Comparison of ENCODE assay signal across 10 mouse cellular contexts in the genomic region with DNA sequence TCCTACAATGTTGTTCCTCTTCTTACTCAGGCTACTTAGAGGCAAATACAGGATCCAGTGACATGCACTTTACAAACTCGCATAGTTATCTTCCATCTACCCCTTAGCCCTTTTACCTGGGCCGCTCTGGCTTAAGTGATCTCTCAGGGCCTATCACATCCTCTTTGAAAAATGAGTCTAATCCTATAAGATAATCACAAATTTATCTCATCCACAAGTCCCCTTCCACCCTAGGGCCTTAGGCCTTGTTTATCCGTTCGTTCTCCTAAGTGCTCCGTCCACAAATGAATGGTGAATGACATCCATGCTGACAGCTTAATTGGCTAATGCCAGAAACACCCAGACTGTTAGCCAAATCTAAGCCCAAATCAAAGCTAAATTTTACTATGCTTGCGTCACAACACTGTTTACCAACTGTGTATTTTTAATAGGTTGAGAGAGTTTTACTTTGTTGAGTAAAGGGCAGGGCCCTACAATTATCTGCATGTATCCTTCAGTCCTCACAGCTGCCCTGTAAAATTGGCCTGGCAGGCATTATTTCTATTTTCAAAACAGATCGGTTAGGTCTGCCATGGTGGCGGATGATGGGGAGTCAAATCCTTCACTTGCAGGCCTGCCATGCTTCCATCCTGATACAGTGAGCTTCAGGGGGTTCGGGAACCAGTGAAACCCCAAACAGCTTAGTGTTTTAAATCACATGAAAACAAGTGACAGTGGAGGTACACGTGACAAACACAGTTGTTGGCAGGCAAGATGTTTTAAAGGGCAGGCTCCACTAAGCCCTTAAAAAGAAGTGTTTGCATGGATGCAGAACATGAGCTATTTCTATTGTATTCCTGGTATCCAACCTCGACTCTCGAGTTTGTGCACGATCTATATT. TPM values are rescaled to one million over a fixed set of nuclear protein-coding genes. Genes with fewer than 3 reads are reported as not detected.
A peak's percentile ranks its signal among the peaks of the same experiment; 100 is the strongest.
DNase-seq lines count a peak whose midpoint lies in the region; ATAC-seq lines count a peak whose summit lies in the region.
"Had no signal": no experiment of that assay in that cellular context is flagged by ENCODE, and none has a peak within 500 bp of the region (broad histone marks: within the 10 kb centered on the region; RNA-seq: fewer than 3 reads in every experiment).

No protein-coding gene starts in this region.

- H3K27ac ChIP-seq in heart, embryonic 13.5 days (replicated peaks) = 0 out of 2 replicates have a peak overlapping the region, but pooled peaks have one; percentile 9
- H3K27ac ChIP-seq in lung, embryonic 16.5 days (ENCODE audit: low read length) = no peak overlapping the region

- no peaks in the 10 kb centered on the region for H3K36me3 ChIP-seq in heart, embryonic 13.5 days
- H3K36me3 ChIP-seq in lung, embryonic 16.5 days (ENCODE audit: control insufficient read depth, insufficient read depth, low read length) = no peaks in the 10 kb centered on the region

- ATAC-seq in heart, embryonic 13.5 days (ENCODE audit: extremely low read depth, insufficient number of reproducible peaks, low FRiP score, low TSS enrichment) = no peak
- no peak for ATAC-seq in lung, embryonic 16.5 days (ENCODE audit: low read depth)

- H3K4me2 ChIP-seq in heart, embryonic 13.5 days = peak overlapping the region; percentile 91
- peak overlapping the region; percentile 91 for H3K4me2 ChIP-seq in lung, embryonic 16.5 days (ENCODE audit: low read depth, low read length)

- peaks cover 35% of the 10 kb centered on the region for H3K4me1 ChIP-seq in heart, embryonic 13.5 days
- peaks cover 14% of the 10 kb centered on the region for H3K4me1 ChIP-seq in lung, embryonic 16.5 days (replicated peaks; ENCODE audit: control insufficient read depth, insufficient read depth, low read length)

- H3K9me3 ChIP-seq in heart, embryonic 13.5 days = no peaks in the 10 kb centered on the region
- no peaks in the 10 kb centered on the region for H3K9me3 ChIP-seq in lung, embryonic 16.5 days (ENCODE audit: control insufficient read depth, low read length)

- 57% methylated on average over 13 of the region's 13 CpGs for WGBS in heart, embryonic 13.5 days
- WGBS in lung, embryonic 16.5 days = 56% methylated on average over 13 of the region's 13 CpGs

- H3K9ac ChIP-seq in heart, embryonic 13.5 days = 0 out of 2 replicates have a peak overlapping the region, but pooled peaks have one; percentile 0
- H3K9ac ChIP-seq in lung, embryonic 16.5 days (ENCODE audit: low read length) = no peak overlapping the region

- DNase-seq in heart, adult 11 months = peak; percentile 91
- DNase-seq in heart, postnatal 14 days = no peak
- peak; percentile 8 to 14 for DNase-seq in cerebellum, postnatal 14 days
- no peak for DNase-seq in ovary, postnatal 10 days (ENCODE audit: low spot score)
- DNase-seq in spleen, adult 12 weeks (ENCODE audit: low spot score) = no peak
- DNase-seq in thymus, postnatal 25 days = no peak

- H3K27me3 ChIP-seq in heart, embryonic 13.5 days (replicated peaks) = no peaks in the 10 kb centered on the region
- no peaks in the 10 kb centered on the region for H3K27me3 ChIP-seq in lung, embryonic 16.5 days (ENCODE audit: control insufficient read depth, insufficient read depth, low read depth, low read length)

- peak overlapping the region; percentile 85; the same call in 1 of the 2 replicates for H3K4me3 ChIP-seq in heart, embryonic 13.5 days
- H3K4me3 ChIP-seq in lung, embryonic 16.5 days (ENCODE audit: low read length) = no peak overlapping the region

- intact Hi-C loops in heart, postnatal 14 days (cut with DNase I) = loop anchor here (5.0 kb wide), 1 partner anchor 125 kb away; the partner anchor contains the start of genes Dram1 and Gnptab

RNA-seq across cellular contexts. Expression of gene Chpt1, which starts 1.7 kb away (rescaled TPM):
- 100 to 1,000 TPM; 252 to 257 TPM for total RNA-seq in heart, postnatal 14 days (2021)
- polyA plus RNA-seq in heart, embryonic 13.5 days (2015; fragmentation: Nextera tagmentation; extraction: Ambion mirVana) = 14.2 and 22.7 TPM in 2 replicates
- polyA plus RNA-seq in lung, embryonic 16.5 days (2015; fragmentation: Nextera tagmentation; extraction: Ambion mirVana) = 17.1 and 17.4 TPM in 2 replicates

RNA-seq across cellular contexts. Expression of gene Sycp3, which starts 42.8 kb away (rescaled TPM):
- not detected for total RNA-seq in heart, postnatal 14 days (2021)
- polyA plus RNA-seq in heart, embryonic 13.5 days (2015; fragmentation: Nextera tagmentation; extraction: Ambion mirVana) = 0.31 and 0.36 TPM in 2 replicates
- 0.48 TPM in 1 of 2 replicates, not detected in the other for polyA plus RNA-seq in lung, embryonic 16.5 days (2015; fragmentation: Nextera tagmentation; extraction: Ambion mirVana)
- total RNA-seq: MEL had no signal
- polyA plus RNA-seq: large intestine, adult 2 months had no signal

Comparison
In these comparisons a context has a peak if more than half of its experiments do, and no peak if none do; other contexts are left out.
1. DNase-seq: peak in heart, adult 11 months (single experiment) and cerebellum, postnatal 14 days (2 of 2); none in heart, postnatal 14 days (0 of 2), ovary, postnatal 10 days (single experiment), spleen, adult 12 weeks (single experiment) and thymus, postnatal 25 days (single experiment).